Mouse (Mus musculus) liver, embryonic 16.5 days (tissue): ENCODE data around the gene Cltc. TPM values are rescaled to one million over a fixed set of nuclear protein-coding genes. Genes with fewer than 3 reads are reported as not detected.
A peak's percentile ranks its signal among the peaks of the same experiment; 100 is the strongest.
"Not testable (repeated sequence)": the region's sequence is repeated elsewhere in the genome, so short reads cannot be mapped to it uniquely, and the experiment has no call there.

Experiments used
- ATAC-seq: fragments of 200-750 bp; cut with Nextera tagmentation; 2 replicates; pipeline ENCODE4 v1.8.0; 2017; ENCODE audit warnings: low read depth, mild to moderate bottlenecking, moderate number of reproducible peaks, moderate library complexity
- H3K27ac ChIP-seq: fragments of 300-500 bp; sonication (generic); 2 replicates; pipeline ENCODE4 v1.5.1; 2014; ENCODE audit warnings: mild to moderate bottlenecking, low read length
- H3K27me3 ChIP-seq: fragments of 300-500 bp; sonication (generic); 2 replicates; pipeline ENCODE4 v1.6.1; 2014; ENCODE audit warnings: low read depth, low read length, mixed read lengths; ENCODE audit not compliant: control insufficient read depth, insufficient read depth
- H3K36me3 ChIP-seq: fragments of 300-500 bp; sonication (generic); 2 replicates; pipeline ENCODE4 v1.6.1; 2014; ENCODE audit warnings: mild to moderate bottlenecking; ENCODE audit not compliant: control insufficient read depth, insufficient read depth
- H3K4me1 ChIP-seq: fragments of 300-500 bp; sonication (generic); 2 replicates; pipeline ENCODE4 v1.6.1; 2014; ENCODE audit warnings: low read depth, low read length, mixed read lengths; ENCODE audit not compliant: control insufficient read depth
- H3K4me2 ChIP-seq: fragments of 300-500 bp; sonication (generic); 2 replicates; pipeline ENCODE4 v1.6.1; 2014; ENCODE audit warnings: low read depth, low read length, mixed read lengths
- H3K4me3 ChIP-seq: fragments of 300-500 bp; sonication (generic); 2 replicates; pipeline ENCODE4 v1.5.1; 2014; ENCODE audit warnings: low read depth, mild to moderate bottlenecking, low read length
- H3K9ac ChIP-seq: fragments of 300-500 bp; sonication (generic); 2 replicates; pipeline ENCODE4 v1.6.1; 2014; ENCODE audit warnings: low read depth, low read length
- H3K9me3 ChIP-seq: fragments of 300-500 bp; sonication (generic); replicated peaks from 2 replicates; pipeline ENCODE4 v1.6.1; 2016; ENCODE audit warnings: low read length; ENCODE audit not compliant: control insufficient read depth
- WGBS: fragments of 180-500 bp; shearing (Covaris S2); extraction: QIAGEN DNeasy Blood & Tissue Kit; methylation state at CpG from one replicate; pipeline ENCODE4 v1.1.7; 2014; ENCODE audit not compliant: insufficient replicate concordance; 5-methylcytosine and 5-hydroxymethylcytosine counted together
- polyA plus RNA-seq: library from polyadenylated mRNA; unstranded; fragments of >200 nt; fragmentation: Nextera tagmentation; extraction: Ambion mirVana; gene quantifications from 2 replicates; pipeline ENCODE4 v1.2.1, GENCODE M21; 2015

Gene Cltc
- polyA plus RNA-seq, result 87.5 and 96.5 TPM in 2 replicates

DNA sequence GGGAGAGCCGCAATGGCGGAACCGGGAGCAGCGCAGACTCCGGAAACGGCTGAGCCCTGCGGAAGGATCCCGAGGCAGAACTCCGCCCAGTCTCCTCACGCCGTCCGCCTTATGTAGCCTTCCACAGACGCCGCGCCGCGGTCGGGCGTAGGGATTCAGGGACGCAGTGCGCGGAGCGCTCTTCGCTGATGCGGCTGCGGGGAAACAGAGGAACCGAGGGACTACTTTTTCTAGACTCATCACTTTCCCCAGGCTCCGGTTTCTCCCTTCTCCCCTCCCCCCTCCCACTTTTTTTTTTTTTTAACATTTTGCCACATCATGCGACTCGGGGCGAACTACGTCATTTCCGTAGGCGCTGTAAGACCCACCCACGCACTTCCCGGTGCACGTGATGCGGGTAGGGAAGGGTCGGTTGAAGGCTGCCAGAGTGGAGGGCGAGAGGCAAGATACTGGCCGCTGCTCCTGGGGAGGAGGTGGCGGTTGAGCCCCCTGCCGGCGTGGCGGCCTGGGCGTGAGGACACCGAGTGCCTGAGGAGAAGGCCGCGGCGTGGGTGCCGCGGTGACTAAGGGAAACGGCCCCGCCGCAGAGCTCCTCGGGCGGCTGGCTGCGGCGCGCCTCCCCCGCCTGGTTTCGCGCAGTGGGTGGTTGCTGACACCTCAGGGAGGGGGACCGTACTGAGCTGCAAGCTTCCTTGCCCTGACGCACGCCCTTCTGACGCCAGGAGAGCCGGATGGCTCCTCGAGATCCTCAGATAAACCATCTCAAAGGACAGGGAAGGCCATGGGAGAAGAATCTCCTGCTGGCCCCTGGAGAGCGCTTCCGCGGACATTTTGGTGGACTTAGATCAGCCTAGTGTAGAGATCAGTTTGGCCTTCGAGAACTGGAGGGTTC lies at the start of gene Cltc:
Gene Cltc (minus strand): TSS at position 86 of the 892 bp plus-strand sequence.
- WGBS, result under 1% methylated on average over 73 of the region's 73 CpGs
- H3K27me3 ChIP-seq, result no peaks in the 10 kb centered on the region
- peaks cover 43% of the 10 kb centered on the region for H3K4me1 ChIP-seq
- no peaks in the 10 kb centered on the region for H3K9me3 ChIP-seq
- peak within 1 kb of the TSS; percentile 97 for H3K9ac ChIP-seq
- peak within 1 kb of the TSS; percentile 93 for H3K4me3 ChIP-seq
- peak within 1 kb of the TSS; percentile 90 for H3K4me2 ChIP-seq
- peak within 1 kb of the TSS; percentile 100 for H3K27ac ChIP-seq
- H3K36me3 ChIP-seq, result 0 out of 2 replicates have a peak, but pooled peaks cover 4% of the 10 kb centered on the region
- peak; percentile 82 for ATAC-seq

DNA sequence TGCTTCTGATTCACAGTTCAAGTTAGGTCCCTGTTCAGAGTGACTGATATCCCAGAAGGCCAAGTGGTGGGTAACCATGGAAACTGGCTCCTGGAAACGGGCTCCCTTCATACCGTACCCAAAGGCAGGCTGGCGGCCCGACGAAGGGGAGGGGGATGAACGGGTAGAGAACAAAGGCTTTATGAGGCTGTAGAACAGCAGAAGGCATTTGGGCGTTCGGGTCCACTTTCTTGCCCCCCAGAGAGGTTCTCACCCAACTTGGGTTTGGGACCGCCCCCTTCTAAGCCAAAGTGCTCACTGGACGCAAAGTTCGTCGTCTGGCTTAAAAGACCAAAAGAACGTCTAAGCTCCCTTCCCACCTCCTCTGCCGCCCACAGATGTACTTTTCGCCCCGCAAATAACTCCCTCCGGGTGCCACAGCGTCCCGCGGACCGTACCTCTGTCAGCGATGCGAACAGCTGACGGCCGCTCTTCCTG lies 49.7 kb upstream of the Cltc start:
- no peaks in the 10 kb centered on the region for H3K27me3 ChIP-seq
- peak overlapping the region; percentile 100 for H3K4me3 ChIP-seq
- WGBS, result under 1% methylated on average over 25 of the region's 25 CpGs
- H3K9ac ChIP-seq, result peak overlapping the region; percentile 83
- H3K4me2 ChIP-seq, result peak overlapping the region; percentile 87
- H3K4me1 ChIP-seq, result peaks cover 11% of the 10 kb centered on the region
- H3K9me3 ChIP-seq, result 0 out of 2 replicates have a peak, but pooled peaks cover 2% of the 10 kb centered on the region
- ATAC-seq, result peak; percentile 72
- peak overlapping the region; percentile 86 for H3K27ac ChIP-seq
- H3K36me3 ChIP-seq, result peaks cover 6% of the 10 kb centered on the region

DNA sequence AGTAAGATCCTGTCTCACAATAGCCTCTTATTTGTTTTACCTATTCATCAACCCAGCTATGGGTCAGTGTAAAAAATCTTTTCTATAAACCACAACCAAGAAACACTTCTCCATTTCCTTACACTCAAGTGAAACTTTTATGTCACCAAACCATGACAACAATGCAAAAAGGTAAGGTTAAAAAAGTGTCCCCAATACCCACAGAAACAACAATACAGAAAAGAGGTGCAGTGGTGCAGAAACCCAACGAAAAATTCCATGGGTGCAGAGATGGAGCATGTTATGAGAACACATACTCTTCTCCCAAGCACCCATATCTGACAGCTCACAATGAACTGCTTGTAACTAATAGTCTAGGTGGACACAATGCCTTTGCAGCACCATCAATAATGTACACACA lies 36.8 kb upstream of the Cltc start:
- H3K9ac ChIP-seq, result no peak overlapping the region
- WGBS, result 64% methylated on average over 1 of the region's 1 CpGs
- no peak overlapping the region for H3K27ac ChIP-seq
- H3K27me3 ChIP-seq, result no peaks in the 10 kb centered on the region
- H3K36me3 ChIP-seq, result peaks cover 14% of the 10 kb centered on the region
- H3K9me3 ChIP-seq, result no peaks in the 10 kb centered on the region
- no peaks in the 10 kb centered on the region for H3K4me1 ChIP-seq
- H3K4me2 ChIP-seq, result no peak overlapping the region
- H3K4me3 ChIP-seq, result no peak overlapping the region
- no peak for ATAC-seq

DNA sequence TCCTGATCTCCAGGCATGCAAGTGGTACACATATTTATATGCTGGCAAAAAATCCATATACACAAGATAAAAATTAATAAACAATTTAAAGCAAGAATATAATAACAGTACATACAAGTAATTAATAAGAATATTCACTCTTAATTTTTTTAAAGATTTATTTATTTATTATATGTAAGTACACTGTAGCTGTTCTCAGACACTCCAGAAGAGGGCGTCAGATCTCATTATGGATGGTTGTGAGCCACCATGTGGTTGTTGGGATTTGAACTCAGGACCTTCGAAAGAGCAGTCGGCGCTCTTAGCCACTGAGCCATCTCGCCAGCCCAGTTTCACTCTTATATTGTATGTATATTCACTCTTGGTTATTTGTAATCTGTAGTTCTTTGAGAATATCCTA lies 30.1 kb upstream of the Cltc start:
- not testable (repeated sequence) for H3K4me3 ChIP-seq, H3K4me2 ChIP-seq, H3K27me3 ChIP-seq, H3K9me3 ChIP-seq, H3K4me1 ChIP-seq, H3K36me3 ChIP-seq, H3K9ac ChIP-seq, H3K27ac ChIP-seq, ATAC-seq
- 76% methylated on average over 5 of the region's 5 CpGs for WGBS

DNA sequence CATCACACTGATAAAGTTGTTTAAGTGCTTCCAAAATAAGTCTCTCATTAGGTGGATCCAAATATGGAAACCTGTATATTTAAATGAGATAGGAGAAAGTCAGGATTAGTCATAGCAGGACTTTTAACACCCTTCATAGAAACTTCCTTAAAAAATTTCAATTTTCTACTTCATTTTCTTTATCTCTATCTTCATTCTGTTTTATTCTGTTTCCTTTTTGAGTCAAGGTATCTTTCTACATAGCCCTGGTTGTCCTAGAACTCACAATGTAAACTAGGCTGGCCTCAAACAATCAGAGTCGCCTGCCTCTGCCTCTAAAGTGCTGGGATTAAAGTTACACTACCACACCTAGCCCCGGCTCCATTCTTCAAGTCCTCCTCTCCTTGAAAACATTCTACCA lies 28.4 kb upstream of the Cltc start:
- Histone ChIP-seq H3K4me1 (no peaks in the 10 kb centered on the region; the same call in 1 of the 2 replicates), H3K9me3 (no peaks in the 10 kb centered on the region), H3K27me3 (no peaks in the 10 kb centered on the region), H3K4me3 (no peak overlapping the region), H3K9ac (no peak overlapping the region), H3K36me3 (peaks cover 10% of the 10 kb centered on the region), H3K4me2 (no peak overlapping the region), H3K27ac (no peak overlapping the region)
- WGBS, result 87% methylated on average over 2 of the region's 2 CpGs
- no peak for ATAC-seq

DNA sequence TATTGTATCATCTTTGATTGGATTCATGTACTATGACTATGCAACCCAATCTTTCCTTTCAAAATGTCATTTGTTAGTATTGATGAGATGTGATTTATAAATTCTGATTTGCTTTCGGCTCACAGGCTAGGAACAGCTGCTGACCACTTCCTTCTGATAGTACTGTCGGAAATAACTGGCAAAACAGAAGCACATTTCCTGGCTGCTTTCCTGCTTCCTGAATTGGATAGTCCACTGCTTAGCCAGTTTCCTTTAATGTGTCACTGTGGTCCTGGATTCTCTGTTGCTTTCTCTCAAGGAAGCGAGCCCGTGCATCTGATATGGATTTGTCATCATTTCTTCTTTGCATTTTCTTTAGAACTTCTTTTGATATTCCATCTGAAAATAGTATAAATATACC lies 12.5 kb upstream of the Cltc start:
- WGBS, result 65% methylated on average over 4 of the region's 4 CpGs

DNA sequence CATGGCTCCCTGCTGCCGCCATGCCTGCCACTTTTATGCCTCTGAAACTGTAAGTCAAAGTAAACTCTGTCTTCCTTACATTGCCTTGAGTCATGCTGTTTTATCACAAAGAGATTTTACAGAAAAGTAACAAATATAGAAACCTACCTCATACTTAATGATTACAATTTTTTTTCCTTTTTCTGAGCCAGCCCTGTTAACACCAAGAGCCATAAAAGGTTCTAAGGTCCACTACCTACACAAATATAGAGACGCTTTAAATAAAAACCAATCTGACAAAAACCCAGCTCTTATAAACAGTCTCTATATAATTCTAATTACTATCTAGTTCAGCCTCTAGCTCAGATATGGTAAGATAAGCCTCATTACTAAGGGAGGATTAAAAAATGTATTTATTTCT lies 7.1 kb upstream of the Cltc start:
- Histone ChIP-seq H3K9ac (no peak overlapping the region), H3K4me2 (no peak overlapping the region), H3K27ac (no peak overlapping the region), H3K36me3 (no peaks in the 10 kb centered on the region), H3K9me3 (no peaks in the 10 kb centered on the region), H3K4me1 (peaks cover 12% of the 10 kb centered on the region), H3K27me3 (no peaks in the 10 kb centered on the region), H3K4me3 (no peak overlapping the region)
- ATAC-seq, result no peak
- 88% methylated on average over 2 of the region's 2 CpGs for WGBS

More for the DNA sequence above, 12.5 kb upstream of the Cltc start:
- no peaks in the 10 kb centered on the region for H3K4me1 ChIP-seq
- no peak overlapping the region for H3K4me3 ChIP-seq
- H3K9ac ChIP-seq, result no peak overlapping the region
- 0 out of 2 replicates have a peak, but pooled peaks cover 5% of the 10 kb centered on the region for H3K36me3 ChIP-seq
- ATAC-seq, result no peak
- H3K9me3 ChIP-seq, result no peaks in the 10 kb centered on the region
- H3K4me2 ChIP-seq, result no peak overlapping the region
- H3K27me3 ChIP-seq, result no peaks in the 10 kb centered on the region
- no peak overlapping the region for H3K27ac ChIP-seq

DNA sequence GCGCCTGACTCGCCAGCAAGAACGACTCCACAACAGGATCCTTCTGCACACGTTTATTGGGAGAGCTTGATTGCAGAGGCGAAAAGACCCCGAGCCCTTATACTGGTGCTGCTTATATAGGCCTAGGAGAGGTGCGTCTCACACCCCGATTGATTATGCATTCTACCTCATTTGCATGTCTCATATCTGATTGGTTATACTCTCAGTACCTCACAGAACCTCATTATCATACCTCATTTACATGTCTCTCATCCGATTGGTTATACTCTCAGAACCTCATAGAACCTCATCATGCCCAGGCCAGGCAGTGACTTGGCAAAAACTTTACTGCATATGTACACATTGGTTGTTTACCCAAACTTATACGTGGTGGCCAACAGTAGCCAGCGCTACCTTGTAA lies 5.8 kb upstream of the Cltc start:
- H3K9me3 ChIP-seq, ATAC-seq, H3K4me3 ChIP-seq, H3K36me3 ChIP-seq, H3K4me2 ChIP-seq, H3K27ac ChIP-seq, H3K27me3 ChIP-seq, H3K9ac ChIP-seq: not testable (repeated sequence)
- WGBS, result 87% methylated on average over 11 of the region's 11 CpGs
- peaks cover 21% of the 10 kb centered on the region for H3K4me1 ChIP-seq

DNA sequence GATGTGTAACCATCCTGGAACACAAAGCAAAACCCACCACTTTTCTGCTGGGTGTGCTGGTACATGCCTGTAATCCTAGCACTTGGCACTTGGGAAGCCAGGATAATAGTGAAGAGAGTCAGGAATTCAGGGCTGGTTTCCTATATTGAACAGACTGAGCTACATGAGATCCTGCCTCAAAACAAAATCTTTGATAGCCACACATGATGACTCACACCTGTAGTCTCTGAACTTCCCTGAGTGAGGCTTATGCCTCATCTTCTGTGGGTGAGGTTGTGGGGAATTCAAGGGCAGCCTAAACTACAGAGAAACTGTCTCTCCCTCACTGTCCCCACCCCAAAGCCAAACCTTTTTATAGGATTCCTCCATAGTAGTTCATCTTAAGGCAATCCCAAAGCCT lies 3.0 kb upstream of the Cltc start:
- no peaks in the 10 kb centered on the region for H3K9me3 ChIP-seq
- H3K4me2 ChIP-seq, result no peak overlapping the region
- no peak overlapping the region for H3K27ac ChIP-seq
- no peak overlapping the region for H3K9ac ChIP-seq
- peaks cover 22% of the 10 kb centered on the region for H3K4me1 ChIP-seq
- H3K27me3 ChIP-seq, result no peaks in the 10 kb centered on the region
- no peak for ATAC-seq
- H3K4me3 ChIP-seq, result no peak overlapping the region
- no peaks in the 10 kb centered on the region for H3K36me3 ChIP-seq
